ENCODE assay signal across 14 mouse cellular contexts in the genomic region with DNA sequence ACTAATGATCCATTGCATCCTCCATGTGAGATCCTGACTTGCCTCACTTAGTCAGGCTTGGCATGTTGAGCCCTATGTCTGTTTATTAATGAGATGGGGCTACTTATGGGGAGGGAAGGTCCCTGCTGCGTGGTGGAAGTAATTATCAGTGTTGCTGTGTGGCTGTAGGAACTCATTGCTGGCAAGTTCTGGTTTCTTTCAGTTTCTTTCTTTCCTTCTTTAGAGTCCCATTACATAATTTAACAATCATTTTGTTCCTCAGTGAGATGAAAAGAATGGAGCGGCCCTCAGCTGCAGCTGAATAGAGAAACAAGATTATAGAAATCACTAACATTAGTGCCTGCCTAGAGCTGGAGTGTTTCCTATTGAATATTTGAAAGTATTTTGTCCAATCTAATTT.
"Had no signal": no experiment of that assay in that cellular context is flagged by ENCODE, and none has a peak within 500 bp of the region (broad histone marks: within the 10 kb centered on the region; RNA-seq: fewer than 3 reads in every experiment).

No protein-coding gene starts in this region.

- H3K36me3 ChIP-seq: kidney, embryonic 15.5 days; limb, embryonic 13.5 days; liver, embryonic 12.5 days; midbrain, embryonic 10.5 days; midbrain, embryonic 15.5 days; neural tube, embryonic 13.5 days; stomach, embryonic 15.5 days had no signal

- H3K4me1 ChIP-seq: liver, embryonic 12.5 days had no signal

- DNase-seq: kidney, adult 2 months; kidney, postnatal 14 days; lung, postnatal 4 days; right cerebral cortex, postnatal 14 days; thymus, adult 2 months; thymus, postnatal 25 days had no signal

- H3K9me3 ChIP-seq: kidney, embryonic 15.5 days; limb, embryonic 13.5 days; liver, embryonic 12.5 days; midbrain, embryonic 10.5 days; midbrain, embryonic 15.5 days; neural tube, embryonic 13.5 days; stomach, embryonic 15.5 days had no signal

- H3K27me3 ChIP-seq: kidney, embryonic 15.5 days; liver, embryonic 12.5 days; midbrain, embryonic 15.5 days; neural tube, embryonic 13.5 days; stomach, embryonic 15.5 days had no signal

- H3K4me3 ChIP-seq: kidney, embryonic 15.5 days; limb, embryonic 13.5 days; liver, embryonic 12.5 days; midbrain, embryonic 10.5 days; midbrain, embryonic 15.5 days; neural tube, embryonic 13.5 days; stomach, embryonic 15.5 days had no signal

- H3K4me2 ChIP-seq: kidney, embryonic 15.5 days; limb, embryonic 13.5 days; liver, embryonic 12.5 days; midbrain, embryonic 15.5 days; neural tube, embryonic 13.5 days; stomach, embryonic 15.5 days had no signal

- ATAC-seq: liver, embryonic 12.5 days; lung, postnatal 0 days; midbrain, embryonic 15.5 days had no signal

- H3K9ac ChIP-seq: kidney, embryonic 15.5 days; limb, embryonic 13.5 days; liver, embryonic 12.5 days; midbrain, embryonic 15.5 days; neural tube, embryonic 13.5 days; stomach, embryonic 15.5 days had no signal

- H3K27ac ChIP-seq: kidney, embryonic 15.5 days; limb, embryonic 13.5 days; liver, embryonic 12.5 days; midbrain, embryonic 10.5 days; midbrain, embryonic 15.5 days; neural tube, embryonic 13.5 days; stomach, embryonic 15.5 days had no signal
